Mouse (Mus musculus) gastrocnemius, postnatal 14 days (tissue): ENCODE measurements around the gene Grb10. TPM values are rescaled to one million over a fixed set of nuclear protein-coding genes. Genes with fewer than 3 reads are reported as not detected.

Source experiments
- DNase-seq: peaks from one replicate; pipeline ENCODE4 v3.0.0; 2021; ENCODE audit warnings: mixed read lengths
- intact Hi-C: fragments of 180-260 bp; cut with DNase I; formaldehyde crosslinking; loops from one replicate; pipeline ENCODE4 v1.15.1; 2025; ENCODE audit warnings: low total_unique reads
- long read RNA-seq, 2 experiments: library from polyadenylated mRNA; stranded (forward); transcript quantifications; one replicate each; pipeline ENCODE4 v2.0.0; 2021
- total RNA-seq, 2 experiments: library from RNA; stranded (reverse); gene quantifications; 2 replicates each; pipeline ENCODE4 v1.2.3; 2021

Grb10 gene
- 100 to 1,000 TPM; 245 to 266 TPM for total RNA-seq
- long read RNA-seq, experiment 1, full-length matches to known transcripts: 2 of 20 reads
- long read RNA-seq, experiment 1, partial matches to known transcripts: 2 of 20 reads
- long read RNA-seq, experiment 1, other reads (novel, unspliced or antisense): 16 of 20 reads
- long read RNA-seq, experiment 2, full-length matches to known transcripts: 1 of 9 reads
- long read RNA-seq, experiment 2, partial matches to known transcripts: 2 of 9 reads
- long read RNA-seq, experiment 2, other reads (novel, unspliced or antisense): 6 of 9 reads

DNA sequence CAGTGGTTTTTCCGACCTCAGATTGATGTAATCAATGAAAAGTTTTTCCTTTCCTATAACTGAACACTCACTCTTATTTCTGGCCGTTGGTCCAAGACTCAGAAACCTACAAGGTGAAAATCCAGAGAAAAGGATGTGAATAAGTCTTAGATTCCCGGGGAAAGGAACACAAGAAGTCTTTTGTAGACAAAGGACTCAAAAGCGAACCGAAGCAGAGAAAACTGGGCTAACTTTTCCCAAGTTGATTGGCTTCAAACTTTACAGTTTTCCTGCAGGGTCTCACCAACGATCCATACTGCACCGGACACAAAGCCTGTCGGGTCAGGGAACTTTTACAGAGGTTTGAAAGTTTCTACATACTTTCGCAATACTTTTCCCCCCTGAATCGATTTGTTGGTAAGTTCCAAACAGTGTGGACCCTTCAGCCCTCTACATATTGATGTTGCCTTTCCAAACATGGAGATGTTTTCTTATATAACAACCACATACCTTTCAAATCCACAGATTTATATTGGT lies at the start of gene Grb10:
Grb10 (minus strand) TSS at position 214 of the 516 bp plus-strand sequence.
- no peak for DNase-seq
- intact Hi-C loops: no loop called here

DNA sequence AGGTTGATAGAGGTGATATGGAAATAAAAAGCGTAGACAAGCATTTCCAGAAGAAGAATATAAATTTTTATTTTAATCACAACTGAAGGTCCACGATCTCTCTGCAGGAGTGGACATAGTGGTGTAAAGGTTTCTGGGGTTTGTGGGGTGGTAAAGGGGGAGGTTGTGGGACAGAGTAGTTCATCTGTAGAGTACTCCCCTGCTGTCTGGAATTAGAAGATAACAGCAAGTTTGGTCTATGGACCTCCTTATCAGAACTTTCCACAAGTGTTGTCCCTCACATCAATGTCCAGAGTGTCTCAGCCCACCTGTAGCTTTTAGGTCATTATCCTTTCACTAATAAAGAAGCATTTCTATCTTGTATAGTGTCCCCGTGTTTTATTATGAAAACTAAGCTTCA lies 43.2 kb upstream of the Grb10 start:
- intact Hi-C loops: no loop called here
- DNase-seq: no peak

DNA sequence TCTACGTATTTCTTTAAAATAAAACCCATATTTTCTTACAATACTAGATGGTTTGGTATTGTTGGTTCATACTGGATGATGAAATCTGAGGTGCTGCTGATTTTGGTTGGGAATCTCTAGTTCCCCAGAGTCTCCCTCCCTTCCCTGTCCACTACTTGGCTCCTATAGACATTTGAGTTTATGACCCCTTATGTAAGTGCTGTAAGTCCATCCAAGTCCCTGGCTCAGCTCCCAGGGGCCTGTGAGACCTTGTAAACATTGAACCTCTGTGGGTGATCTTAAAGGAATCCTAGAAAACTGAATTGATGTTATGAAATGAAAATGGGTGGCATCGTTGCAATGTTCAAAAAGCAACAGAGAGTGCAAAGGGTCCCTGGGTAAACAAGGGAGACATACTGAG lies 40.7 kb upstream of the Grb10 start:
- DNase-seq: no peak
- intact Hi-C loops: no loop called here

DNA sequence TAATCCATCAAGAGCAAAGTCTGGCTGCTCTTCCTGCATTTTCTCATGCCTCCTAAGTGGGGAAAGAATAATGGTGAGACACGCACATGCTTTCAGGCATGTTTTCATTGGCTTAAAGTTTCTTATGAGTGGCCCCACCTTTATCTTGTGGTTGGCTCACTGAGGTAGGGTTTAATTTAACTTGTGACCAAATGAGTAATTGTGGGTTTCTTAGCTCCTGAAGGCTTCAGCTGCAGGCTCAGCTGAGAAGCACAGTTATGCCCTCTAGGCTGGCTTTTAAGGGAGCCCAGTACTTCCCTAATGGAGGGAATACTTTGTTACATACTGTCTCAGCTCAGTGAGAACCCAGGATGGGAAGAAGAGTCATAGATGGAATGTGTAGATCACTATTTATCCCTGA lies 37.0 kb upstream of the Grb10 start:
- intact Hi-C loops: no loop called here
- no peak for DNase-seq

DNA sequence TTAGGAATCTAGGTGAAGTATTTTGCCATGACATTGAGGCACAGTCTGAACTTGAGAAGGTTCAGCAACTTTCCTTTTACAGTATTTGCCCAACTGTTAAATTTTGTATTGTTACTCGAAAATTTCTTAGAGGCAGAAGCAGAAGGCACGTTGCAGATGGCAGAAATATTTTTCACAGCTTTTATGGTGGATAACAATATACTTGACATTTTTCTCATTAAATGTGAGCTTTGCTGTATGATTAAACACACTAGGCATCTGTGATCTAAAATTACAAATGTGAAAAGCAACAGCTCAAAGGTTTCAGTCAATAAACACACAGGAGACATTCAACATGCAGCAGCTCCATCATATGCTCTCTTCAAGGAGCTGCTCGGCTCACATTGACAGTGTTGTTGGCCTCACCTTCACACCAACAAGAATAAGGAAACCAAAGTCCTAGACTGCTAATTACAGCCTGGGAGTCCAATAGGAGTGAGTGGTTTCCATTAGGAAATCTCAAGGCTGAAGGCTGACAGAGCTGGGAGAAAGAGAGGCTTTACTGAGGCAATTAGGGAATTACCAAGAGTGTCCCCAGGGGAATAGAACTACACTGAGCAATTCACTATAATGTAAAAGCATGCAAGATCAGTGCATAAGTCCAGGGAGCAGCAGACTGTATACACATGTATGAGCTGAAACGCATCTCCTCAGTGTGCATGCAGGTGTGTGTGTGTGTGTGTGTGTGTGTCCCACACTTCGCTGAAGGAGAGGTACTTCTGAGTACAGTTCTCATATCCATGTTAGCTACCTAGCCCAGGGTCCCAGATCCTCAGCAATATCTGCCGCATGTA lies 35.1 kb upstream of the Grb10 start:
- no peak for DNase-seq
- intact Hi-C loops: no loop called here

DNA sequence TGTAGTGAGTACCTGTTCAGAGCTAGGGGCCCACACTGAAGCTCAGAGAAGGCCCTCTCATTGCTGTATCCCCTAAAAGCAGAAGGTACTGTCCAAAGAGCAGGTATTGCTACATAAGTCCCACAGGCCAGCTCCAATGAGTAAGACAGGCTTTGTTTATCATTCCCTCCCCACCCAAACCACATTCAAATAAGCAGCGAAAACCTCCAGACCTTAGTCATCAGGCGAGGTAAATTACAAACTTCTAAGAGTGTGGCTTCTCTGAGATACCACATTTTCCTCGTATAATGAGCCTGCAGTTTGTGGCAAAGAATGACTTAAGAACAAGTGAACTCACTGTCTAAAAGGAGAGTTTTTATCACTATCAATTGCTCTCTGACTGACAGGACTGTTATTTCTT lies 33.8 kb upstream of the Grb10 start:
- intact Hi-C loops: no loop called here

DNA sequence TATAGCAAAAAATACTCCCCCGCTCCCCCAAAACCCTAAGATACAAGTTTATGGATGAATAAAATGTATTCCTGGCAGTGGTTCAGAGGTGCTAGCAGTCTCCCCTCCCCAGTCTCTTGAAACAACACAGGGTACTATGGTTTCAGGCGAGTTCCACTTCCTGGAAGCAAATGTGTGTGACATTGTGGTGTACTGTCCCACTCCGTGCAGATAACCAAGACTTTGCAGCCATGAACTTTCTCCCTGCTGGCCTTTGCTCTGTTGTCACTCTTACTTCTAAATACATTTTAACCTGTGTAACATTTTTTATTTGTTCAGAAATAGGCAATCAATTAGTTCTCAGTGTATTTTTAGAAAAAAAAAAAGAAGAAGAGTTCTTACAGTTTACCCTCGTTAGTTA lies 20.5 kb upstream of the Grb10 start:
- intact Hi-C loops: no loop called here
- DNase-seq: no peak

More for the DNA sequence above, 33.8 kb upstream of the Grb10 start:
- no peak for DNase-seq

DNA sequence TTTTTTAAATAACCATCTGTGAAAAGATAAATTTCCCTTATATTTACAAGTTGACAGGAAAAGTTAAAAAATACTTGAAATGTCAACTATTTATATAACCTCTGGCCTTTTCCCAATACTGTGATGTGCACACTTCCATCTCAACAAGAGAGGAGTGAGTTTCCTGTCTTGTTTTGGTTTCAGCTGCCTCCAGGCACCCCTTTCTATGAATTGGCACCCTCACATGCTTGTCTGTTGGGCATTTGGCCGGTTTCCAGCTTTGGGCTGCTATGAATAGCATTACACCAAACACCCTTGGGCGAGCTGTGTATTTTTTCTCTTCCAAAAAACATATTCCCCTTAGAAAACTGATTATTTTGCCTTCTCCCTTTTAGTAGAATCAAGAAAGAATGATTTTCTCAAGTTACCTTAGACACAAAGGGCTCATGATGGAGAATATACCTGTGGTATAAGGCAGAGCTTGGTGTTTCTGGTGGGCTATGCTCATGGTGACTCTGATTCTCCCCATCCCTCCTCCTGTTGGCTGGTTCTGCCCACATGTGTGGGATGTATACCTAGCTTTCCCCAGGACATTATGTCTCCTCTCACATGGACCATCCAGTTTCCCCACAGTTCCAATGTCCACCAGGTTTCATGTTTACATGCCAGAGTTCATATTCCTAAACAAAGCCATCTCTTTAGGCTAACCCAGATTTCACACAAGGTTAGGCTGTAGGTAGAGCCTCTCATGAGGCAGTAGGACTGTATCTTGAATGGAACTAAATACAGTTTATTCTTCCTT lies 10.3 kb upstream of the Grb10 start:
- intact Hi-C loops: no loop called here
- no peak for DNase-seq

DNA sequence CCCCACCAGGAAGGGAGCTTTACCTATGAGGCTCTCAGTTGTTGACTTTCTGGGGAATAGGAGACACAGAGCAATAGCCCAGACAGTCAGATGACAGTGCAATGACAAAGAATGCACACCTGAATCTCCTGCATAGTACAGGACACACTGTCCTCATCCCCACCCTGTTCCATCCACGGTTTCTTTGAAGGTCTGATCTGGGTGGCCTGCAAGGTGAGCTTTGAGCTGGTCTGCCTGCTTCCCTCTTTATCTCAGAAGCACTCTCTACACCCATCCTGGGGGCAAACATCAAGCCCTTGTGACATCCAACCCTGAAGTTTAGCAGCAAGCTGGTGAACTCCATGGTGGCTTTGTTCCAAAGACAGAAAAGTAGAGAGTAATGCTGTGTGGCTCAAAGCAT lies 9.7 kb upstream of the Grb10 start:
- intact Hi-C loops: no loop called here
- DNase-seq: no peak

DNA sequence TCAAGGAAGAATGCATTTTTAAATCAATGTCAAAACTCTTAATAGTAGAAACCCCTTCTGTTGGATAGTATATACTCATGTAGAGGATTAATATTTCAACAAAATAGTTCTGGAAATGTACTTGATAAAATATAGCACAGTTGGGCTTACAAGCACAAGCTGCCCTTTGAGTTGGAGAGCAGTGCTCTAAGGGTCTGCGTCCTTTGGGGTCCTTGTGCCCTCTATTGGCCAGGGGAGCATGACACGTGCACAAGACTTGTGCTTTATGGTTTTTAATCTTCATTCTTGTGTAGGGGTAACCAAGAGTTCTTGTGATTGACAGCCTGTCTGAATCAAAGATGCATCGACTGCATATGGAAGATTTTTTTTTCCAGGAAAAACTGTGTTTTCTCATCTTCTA lies 5.8 kb upstream of the Grb10 start:
- intact Hi-C loops: loop anchor here (5.0 kb wide), 1 partner anchor 227 kb away; no protein-coding TSS in a partner anchor
- DNase-seq: no peak

DNA sequence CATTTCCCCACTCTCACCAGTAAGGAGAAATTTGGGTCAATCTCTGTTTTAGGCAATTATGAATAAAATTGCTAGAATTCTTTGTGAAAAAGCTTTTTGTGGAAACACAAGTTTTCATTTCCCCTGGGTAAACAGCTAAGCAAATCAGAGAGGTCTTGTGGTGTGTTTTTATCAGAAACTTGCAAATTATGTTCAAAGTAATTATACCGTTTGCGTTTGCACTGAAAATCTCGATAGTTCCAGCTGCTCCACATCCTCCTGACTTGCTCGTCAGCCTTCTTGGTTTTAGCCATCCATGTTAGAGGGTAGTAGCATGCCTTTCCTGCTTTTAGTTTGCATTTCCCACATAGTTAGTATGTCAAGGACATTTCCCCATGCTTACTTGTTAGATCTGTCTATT lies 3.3 kb upstream of the Grb10 start:
- no peak for DNase-seq
- intact Hi-C loops: loop anchor here (5.0 kb wide), 1 partner anchor 224 kb away; no protein-coding TSS in a partner anchor

DNA sequence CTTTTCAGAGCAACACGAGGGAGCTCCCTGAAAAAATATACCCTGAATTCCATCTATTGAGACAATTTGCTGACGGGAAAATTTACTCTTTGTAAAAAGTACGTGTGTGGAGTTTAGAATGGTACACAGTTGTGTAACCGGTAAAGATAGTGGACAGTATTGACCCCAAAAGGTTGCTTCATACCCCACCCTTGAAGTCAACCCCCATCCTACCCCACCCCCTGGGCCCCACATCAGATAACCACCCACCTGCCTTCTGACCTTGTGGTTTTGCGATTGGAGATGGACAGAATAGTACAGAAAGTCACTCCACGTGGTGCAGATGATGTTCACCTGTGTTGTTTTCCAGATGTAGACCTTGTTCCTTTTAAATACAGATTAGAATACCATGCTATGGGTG lies 2.9 kb upstream of the Grb10 start:
- intact Hi-C loops: loop anchor here (5.0 kb wide), 1 partner anchor 224 kb away; no protein-coding TSS in a partner anchor
- DNase-seq: no peak

DNA sequence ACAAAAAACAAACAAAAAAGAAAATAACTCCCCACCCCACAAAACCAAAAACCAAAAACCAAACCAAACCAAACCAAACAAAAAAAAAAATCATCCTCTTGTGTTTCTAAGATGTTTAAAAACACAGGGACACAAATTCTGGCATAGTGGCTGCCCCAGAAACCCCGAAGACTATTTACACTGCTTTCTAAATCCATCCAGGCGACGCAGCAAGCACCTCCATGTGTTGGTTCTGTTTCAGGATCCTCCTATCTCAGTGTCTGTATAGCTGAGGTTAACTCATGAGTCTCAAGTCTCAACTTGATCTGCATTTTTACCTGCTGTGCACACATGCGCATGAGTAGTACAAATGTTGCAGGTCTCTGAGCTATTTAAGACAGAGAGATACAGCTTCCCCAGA lies 1.9 kb upstream of the Grb10 start:
- DNase-seq: no peak
- intact Hi-C loops: loop anchor here (5.0 kb wide), 1 partner anchor 223 kb away; no protein-coding TSS in a partner anchor

DNA sequence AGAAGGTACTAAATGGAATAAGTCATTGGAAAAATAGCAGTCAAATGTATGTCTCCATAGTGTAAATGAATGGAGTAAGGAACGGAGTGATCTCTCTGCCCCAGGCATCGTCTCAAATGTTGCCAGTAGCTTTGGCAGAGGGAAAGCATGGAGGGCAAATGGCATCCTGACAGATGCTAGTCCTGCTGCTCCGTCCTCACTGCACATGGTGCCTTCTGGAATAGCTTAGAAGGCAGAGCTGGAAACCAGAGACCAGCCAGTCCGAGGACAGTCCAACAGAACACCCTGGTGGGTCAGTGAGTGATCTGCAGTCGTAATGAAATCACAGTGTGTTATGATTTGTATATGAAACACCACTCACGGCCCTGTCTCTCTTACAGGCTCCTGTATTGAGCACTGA lies 1.3 kb upstream of the Grb10 start:
- intact Hi-C loops: loop anchor here (5.0 kb wide), 1 partner anchor 222 kb away; no protein-coding TSS in a partner anchor
- DNase-seq: peak; percentile 34

DNA sequence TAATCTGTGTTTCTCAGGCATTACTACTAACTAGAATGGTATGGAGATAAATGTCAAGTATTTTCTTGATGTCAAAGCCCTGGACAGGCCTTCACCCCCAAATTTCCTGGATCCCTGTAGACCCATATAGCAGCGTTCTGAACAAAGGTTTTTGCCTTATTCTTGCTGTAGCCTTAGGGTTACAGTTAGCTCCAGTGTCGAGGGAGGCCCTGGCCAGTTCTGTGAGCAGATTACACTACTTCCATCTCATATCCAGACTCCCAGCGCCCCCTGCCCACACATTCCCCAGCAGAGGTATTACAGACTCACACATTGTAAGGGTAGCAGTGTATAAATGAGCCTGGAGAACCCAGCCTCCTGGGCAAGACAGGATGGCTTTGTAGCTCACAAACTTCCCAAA lies 615 bp upstream of the Grb10 start:
- intact Hi-C loops: no loop called here
- DNase-seq: peak; percentile 15

DNA sequence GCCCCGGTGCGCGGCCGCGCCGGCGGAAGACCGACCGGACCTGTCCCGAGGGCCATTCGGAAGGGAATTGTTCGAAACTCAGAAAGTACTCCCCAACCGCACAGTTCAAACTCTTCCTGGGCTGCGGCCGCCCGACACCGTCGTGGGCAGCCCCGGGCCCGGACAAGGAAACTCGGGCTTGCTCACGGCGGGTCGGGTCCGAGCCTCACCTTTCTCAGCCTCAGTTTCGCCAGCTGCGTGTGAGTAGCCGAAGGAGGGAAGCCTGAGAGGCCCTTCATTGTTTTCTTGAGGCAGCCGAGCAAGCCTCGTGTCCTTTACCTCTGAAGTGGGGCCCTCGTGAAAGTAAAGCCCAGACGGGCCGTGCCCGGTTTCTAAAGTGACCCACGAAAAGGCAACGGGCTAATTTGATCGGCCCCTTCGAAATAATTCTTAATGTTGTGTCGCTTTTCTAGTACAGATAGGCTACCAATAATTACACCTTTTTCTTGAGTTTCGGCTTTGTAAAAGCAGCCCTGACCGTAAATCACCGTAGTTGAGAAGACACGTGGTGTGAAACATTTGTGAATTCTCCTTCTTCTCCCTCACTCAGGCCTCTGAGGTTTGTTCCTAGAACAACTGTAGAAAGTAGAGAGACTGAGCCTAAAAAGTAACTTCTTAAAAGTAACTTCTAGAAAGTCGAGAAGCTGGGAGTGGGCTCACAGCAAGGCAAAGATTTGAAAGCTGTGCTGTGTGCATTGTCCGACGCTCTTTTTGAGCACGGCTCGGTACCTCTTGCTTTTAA lies 604 bp downstream of the Grb10 start:
- DNase-seq: no peak
- intact Hi-C loops: no loop called here

DNA sequence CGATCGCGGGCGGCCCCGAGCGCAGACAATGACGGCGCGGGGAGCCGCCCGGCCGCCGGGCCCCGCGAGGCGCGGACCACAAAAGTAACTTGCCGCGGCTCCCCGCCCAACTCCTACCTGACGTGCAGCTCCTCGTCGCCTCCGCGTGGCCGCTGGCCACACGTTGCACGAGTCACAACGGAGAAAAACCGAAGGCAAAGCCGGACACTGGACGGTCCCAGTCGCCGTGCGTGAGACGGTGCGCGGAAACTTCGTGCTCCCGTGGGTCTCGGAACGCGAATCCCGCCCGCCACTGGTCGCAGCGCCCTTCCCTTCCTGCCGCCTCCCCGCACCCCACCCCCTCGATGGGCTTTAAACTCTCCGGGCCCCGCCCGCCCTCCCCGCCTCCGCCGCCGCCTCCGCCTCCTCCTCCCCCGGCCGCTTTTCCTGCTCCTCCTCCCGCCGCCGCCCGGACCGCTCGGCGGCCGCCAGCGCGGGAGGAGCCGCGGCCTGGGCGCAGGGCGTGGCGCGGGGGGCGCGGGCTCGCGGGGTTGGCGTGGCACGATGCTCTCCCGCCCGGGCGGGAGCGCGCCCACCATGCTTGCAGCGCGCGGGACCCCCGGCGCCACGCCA lies 1.3 kb downstream of the Grb10 start:
- peak; percentile 75 for DNase-seq
- intact Hi-C loops: no loop called here
